Mouse (Mus musculus) midbrain, embryonic 15.5 days (tissue): ENCODE measurements at regions not wholly inside any gene's neighbourhood (a gene's known extent, or its start where the extent isn't known, plus 50 kb on each side); places are given as distances from the start of the nearest gene placed in this dataset.

Experiments used
- ATAC-seq: fragments of 200-750 bp; cut with Nextera tagmentation; replicated peaks from 2 replicates; pipeline ENCODE4 v1.8.0; 2017; ENCODE audit warnings: moderate TSS enrichment
- H3K27ac ChIP-seq: fragments of 300-500 bp; sonication (generic); 2 replicates; pipeline ENCODE4 v1.5.1; 2015; ENCODE audit warnings: mild to moderate bottlenecking, inconsistent platforms
- H3K27me3 ChIP-seq: fragments of 300-500 bp; sonication (generic); replicated peaks from 2 replicates; pipeline ENCODE4 v1.6.1; 2015; ENCODE audit warnings: inconsistent platforms
- H3K36me3 ChIP-seq: fragments of 300-500 bp; sonication (generic); replicated peaks from 2 replicates; pipeline ENCODE4 v1.6.1; 2015; ENCODE audit warnings: inconsistent platforms
- H3K4me1 ChIP-seq: fragments of 300-500 bp; sonication (generic); 2 replicates; pipeline ENCODE4 v1.6.1; 2015; ENCODE audit warnings: inconsistent platforms
- H3K4me2 ChIP-seq: fragments of 300-500 bp; sonication (generic); 2 replicates; pipeline ENCODE4 v1.6.1; 2015; ENCODE audit warnings: inconsistent platforms, mild to moderate bottlenecking, moderate library complexity
- H3K4me3 ChIP-seq: fragments of 300-500 bp; sonication (generic); 2 replicates; pipeline ENCODE4 v1.5.1; 2015; ENCODE audit warnings: mild to moderate bottlenecking, inconsistent platforms
- H3K9ac ChIP-seq: fragments of 300-500 bp; sonication (generic); 2 replicates; pipeline ENCODE4 v1.6.1; 2015; ENCODE audit warnings: mild to moderate bottlenecking, inconsistent platforms
- H3K9me3 ChIP-seq: fragments of 300-500 bp; sonication (generic); 2 replicates; pipeline ENCODE4 v1.6.1; 2016; ENCODE audit warnings: inconsistent platforms
- WGBS: fragments of 180-500 bp; shearing (Covaris S2); methylation state at CpG from one replicate; pipeline ENCODE4 v1.1.7; 2015; ENCODE audit warnings: mixed read lengths; 5-methylcytosine and 5-hydroxymethylcytosine counted together

- no peaks in the 10 kb centered on the region for H3K9me3 ChIP-seq
- H3K4me2 ChIP-seq, result no peak overlapping the region
- H3K27me3 ChIP-seq, result no peaks in the 10 kb centered on the region
- H3K9ac ChIP-seq, result no peak overlapping the region
- 55% methylated on average over 5 of the region's 5 CpGs for WGBS
- no peaks in the 10 kb centered on the region for H3K36me3 ChIP-seq
- no peak overlapping the region for H3K4me3 ChIP-seq
- no peaks in the 10 kb centered on the region for H3K4me1 ChIP-seq
- ATAC-seq, result 0 out of 2 replicates have a peak, but pooled peaks have one; percentile 39
- no peak overlapping the region for H3K27ac ChIP-seq
These were observed 1140.0 kb downstream of the Dpp10 start for GRCm38 (mm10) chr1:122905331-122905730.

- no peaks in the 10 kb centered on the region for H3K4me1 ChIP-seq
- H3K27me3 ChIP-seq, result no peaks in the 10 kb centered on the region
- no peak for ATAC-seq
- WGBS, result 54% methylated on average over 2 of the region's 2 CpGs
- H3K9me3 ChIP-seq, result no peaks in the 10 kb centered on the region
- H3K4me2 ChIP-seq, result no peak overlapping the region
- H3K4me3 ChIP-seq, result no peak overlapping the region
- no peak overlapping the region for H3K27ac ChIP-seq
- no peaks in the 10 kb centered on the region for H3K36me3 ChIP-seq
- no peak overlapping the region for H3K9ac ChIP-seq
These were observed 1156.3 kb downstream of the Dpp10 start for GRCm38 (mm10) chr1:122889100-122889499.

- Histone ChIP-seq H3K27ac (no peak overlapping the region), H3K4me1 (no peaks in the 10 kb centered on the region), H3K4me2 (no peak overlapping the region), H3K27me3 (no peaks in the 10 kb centered on the region), H3K9ac (no peak overlapping the region), H3K36me3 (no peaks in the 10 kb centered on the region), H3K4me3 (no peak overlapping the region), H3K9me3 (no peaks in the 10 kb centered on the region)
- no peak for ATAC-seq
These were observed 1186.4 kb downstream of the Dpp10 start for GRCm38 (mm10) chr1:122858995-122859394.
